In the genomic region with DNA sequence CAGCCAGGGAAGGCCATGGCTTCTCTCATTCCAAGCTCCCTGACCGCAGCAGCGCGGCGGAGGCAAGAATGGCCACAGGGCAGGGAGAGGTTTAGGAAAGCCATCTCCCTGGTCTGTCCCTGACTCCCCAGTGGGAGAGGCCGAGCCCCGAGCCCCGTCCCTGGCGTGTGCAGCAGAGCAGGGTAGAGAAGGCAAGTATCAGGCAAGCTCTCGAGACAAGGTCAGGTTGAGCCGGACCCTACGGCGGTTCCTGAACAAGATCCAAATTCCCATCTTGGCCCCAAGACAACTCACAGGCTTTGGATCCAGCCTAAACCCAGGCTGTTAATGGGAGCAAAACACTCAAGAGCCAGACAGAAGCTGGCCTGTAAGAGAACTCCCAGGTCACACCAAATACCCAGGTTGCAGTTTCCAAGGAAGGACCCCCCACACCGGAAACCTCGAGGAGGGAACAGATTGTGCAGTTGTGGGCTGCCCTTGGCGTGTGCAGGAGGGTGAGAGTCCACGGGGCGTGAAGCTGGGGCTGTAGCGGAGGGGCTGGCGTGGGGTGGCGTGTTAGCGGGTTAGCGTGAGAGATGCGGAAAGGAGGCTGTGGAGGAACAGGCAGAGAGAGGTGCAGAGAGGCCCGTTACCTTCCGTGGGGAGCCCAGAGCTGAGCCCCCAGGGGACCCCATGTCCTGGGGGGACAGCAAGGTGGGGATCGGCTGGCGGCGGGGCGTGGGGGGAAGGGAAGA, we compare ENCODE assay signal across 23 mouse cellular contexts. TPM values are rescaled to one million over a fixed set of nuclear protein-coding genes. Genes with fewer than 3 reads are reported as not detected.
DNase-seq lines count a peak whose midpoint lies in the region; ATAC-seq and TF ChIP-seq lines count a peak whose summit lies in the region.
"Had no signal": no experiment of that assay in that cellular context is flagged by ENCODE, and none has a peak within 500 bp of the region (broad histone marks: within the 10 kb centered on the region; RNA-seq: fewer than 3 reads in every experiment).

No protein-coding gene starts in this region.

- H3K27me3 ChIP-seq in forebrain, embryonic 10.5 days (ENCODE audit: poor library complexity, severe bottlenecking) = peaks cover 15% of the 10 kb centered on the region
- H3K27me3 ChIP-seq in forebrain, embryonic 13.5 days = no peaks in the 10 kb centered on the region
- H3K27me3 ChIP-seq: hindbrain, embryonic 15.5 days; neural tube, embryonic 13.5 days; stomach, embryonic 15.5 days had no signal

- no peak for ATAC-seq in forebrain, embryonic 13.5 days

- DNase-seq in adrenal gland, adult (ENCODE audit: inconsistent age in 2 of 2, low spot score in 1 of 2) = peak; percentile 60 to 74
- DNase-seq in adrenal gland, postnatal 25 days = no peak
- DNase-seq in forebrain, embryonic 10.5 days (ENCODE audit: extremely low spot score, low spot score) = no peak
- no peak for DNase-seq in ES-E14 (ENCODE audit: low read depth, low spot score)
- peak; percentile 53 for DNase-seq in kidney, postnatal 10 days
- DNase-seq in thymus, postnatal 0 days (ENCODE audit: low spot score) = no peak
- DNase-seq in layer of hippocampus, adult 9-11 months = no peak
- DNase-seq: embryo, embryonic 11 days; gastrocnemius, postnatal 25 days; heart, postnatal 14 days; liver, embryonic 13.5 days; lung, postnatal 10 days; right cerebral cortex, adult 18-20 months; spleen, adult 18-20 months had no signal

- 89% methylated on average over 29 of the region's 29 CpGs for WGBS in forebrain, embryonic 10.5 days
- 88% methylated on average over 29 of the region's 29 CpGs for WGBS in forebrain, embryonic 13.5 days

- H3K4me3 ChIP-seq in forebrain, embryonic 10.5 days = no peak overlapping the region
- no peak overlapping the region for H3K4me3 ChIP-seq in forebrain, embryonic 13.5 days
- H3K4me3 ChIP-seq in ES-E14 (ENCODE audit: insufficient read depth in 1 of 2, low read depth in 1 of 2, low read length in 2 of 2, poor library complexity in 1 of 2, severe bottlenecking in 1 of 2) = peak overlapping the region; percentile 43 to 45; a peak in 3 of 4 replicates
- H3K4me3 ChIP-seq: erythroblast, embryonic 14.5 days; hindbrain, embryonic 15.5 days; liver, embryonic 13.5 days; neural tube, embryonic 13.5 days; stomach, embryonic 15.5 days had no signal

- H3K9ac ChIP-seq in forebrain, embryonic 13.5 days = no peak overlapping the region
- peak overlapping the region; percentile 26 for H3K9ac ChIP-seq in ES-E14 (ENCODE audit: insufficient read depth, low read depth, low read length, poor library complexity, severe bottlenecking)
- H3K9ac ChIP-seq: hindbrain, embryonic 15.5 days; liver, embryonic 13.5 days; neural tube, embryonic 13.5 days; stomach, embryonic 15.5 days had no signal

- H3K4me1 ChIP-seq in forebrain, embryonic 10.5 days = peaks cover 45% of the 10 kb centered on the region
- H3K4me1 ChIP-seq in forebrain, embryonic 13.5 days = peaks cover 12% of the 10 kb centered on the region
- peaks cover 5 to 19% of the 10 kb centered on the region in 2 experiments; a peak in 1 of 4 replicates for H3K4me1 ChIP-seq in ES-E14 (ENCODE audit: control insufficient read depth in 2 of 2, insufficient read depth in 2 of 2, low read length in 2 of 2, poor library complexity in 1 of 2)
- H3K4me1 ChIP-seq: liver, embryonic 13.5 days had no signal

- peak overlapping the region; percentile 25 for H3K27ac ChIP-seq in forebrain, embryonic 10.5 days
- H3K27ac ChIP-seq in forebrain, embryonic 13.5 days = no peak overlapping the region
- H3K27ac ChIP-seq in ES-E14 (ENCODE audit: insufficient read depth, low read depth, low read length, poor library complexity, severe bottlenecking) = no peak overlapping the region
- H3K27ac ChIP-seq: hindbrain, embryonic 15.5 days; liver, embryonic 13.5 days; neural tube, embryonic 13.5 days; stomach, embryonic 15.5 days had no signal

- H3K36me3 ChIP-seq in forebrain, embryonic 10.5 days (replicated peaks) = peaks cover 87% of the 10 kb centered on the region
- peaks cover 95% of the 10 kb centered on the region for H3K36me3 ChIP-seq in forebrain, embryonic 13.5 days (ENCODE audit: poor library complexity, severe bottlenecking)
- H3K36me3 ChIP-seq in ES-E14 (ENCODE audit: control insufficient read depth, insufficient read depth, low read length, poor library complexity, severe bottlenecking) = peaks cover 22% of the 10 kb centered on the region; the same call in 1 of the 2 replicates
- H3K36me3 ChIP-seq: liver, embryonic 13.5 days; stomach, embryonic 15.5 days had no signal

- in situ Hi-C loops in ES-E14 (cut with MboI; ENCODE audit: low sequenced_read_pairs in 2 of 2, unreplicated experiment in 2 of 2) = no loop called here

- H3K9me3 ChIP-seq in forebrain, embryonic 10.5 days = no peaks in the 10 kb centered on the region
- H3K9me3 ChIP-seq in forebrain, embryonic 13.5 days (replicated peaks) = no peaks in the 10 kb centered on the region
- no peaks in the 10 kb centered on the region for H3K9me3 ChIP-seq in ES-E14 (ENCODE audit: control insufficient read depth, insufficient read depth, low read depth, low read length)
- H3K9me3 ChIP-seq: hindbrain, embryonic 15.5 days; liver, embryonic 13.5 days; neural tube, embryonic 13.5 days; stomach, embryonic 15.5 days had no signal

- H3K4me2 ChIP-seq in forebrain, embryonic 13.5 days = no peak overlapping the region
- H3K4me2 ChIP-seq: hindbrain, embryonic 15.5 days; liver, embryonic 13.5 days; neural tube, embryonic 13.5 days; stomach, embryonic 15.5 days had no signal

TF ChIP-seq in ES-E14, 5 proteins besides CTCF, POLR2A, EP300 and RAD21:
- TF ChIP-seq HCFC1 (IDR thresholded peaks at IDR 0.05; ENCODE audit: borderline replicate concordance, insufficient read depth, low read length) (no peak), ZC3H11A (IDR thresholded peaks at IDR 0.05; ENCODE audit: borderline replicate concordance, low read depth, low read length) (no peak), MAFK (IDR thresholded peaks at IDR 0.05; ENCODE audit: insufficient read depth, low read depth, low read length) (no peak), CHD2 (IDR thresholded peaks at IDR 0.05; ENCODE audit: low read depth, low read length) (no peak), ZNF384 (IDR thresholded peaks at IDR 0.05; ENCODE audit: low read depth, low read length) (no peak)
TF ChIP-seq in ES-E14: peak in this region for 0.

RNA-seq across cellular contexts. Expression of a gene that starts 21.8 kb away (rescaled TPM):
- total RNA-seq in adrenal gland, postnatal 25 days (2021) = not detected in 2 replicates
- polyA plus RNA-seq in forebrain, embryonic 10.5 days (2016; fragmentation: Nextera tagmentation; extraction: Ambion mirVana) = 0.30 and 0.41 TPM in 2 replicates
- polyA plus RNA-seq in forebrain, embryonic 13.5 days (2015; fragmentation: Nextera tagmentation; extraction: Ambion mirVana) = 0.46 and 1.0 TPM in 2 replicates
- 0.36 and 0.63 TPM in 2 replicates for total RNA-seq in ES-E14 (2012; rRNA removed)
- polyA plus RNA-seq in thymus, postnatal 0 days (2015; fragmentation: Nextera tagmentation; extraction: Ambion mirVana) = 0.09 and 0.12 TPM in 2 replicates
- total RNA-seq: gastrocnemius, postnatal 25 days; heart, postnatal 14 days; megakaryocyte-erythroid progenitor cell, adult 5-6 weeks; monocyte, adult 5-6 weeks had no signal
- polyA plus RNA-seq: erythroblast, embryonic 14.5 days; large intestine, adult 2 months; limb, embryonic 11.5 days had no signal

RNA-seq across cellular contexts. Expression of a gene that starts 54.1 kb away (rescaled TPM):
- 9.8 and 9.9 TPM in 2 replicates for total RNA-seq in adrenal gland, postnatal 25 days (2021)
- polyA plus RNA-seq in forebrain, embryonic 10.5 days (2016; fragmentation: Nextera tagmentation; extraction: Ambion mirVana) = 0.91 and 1.1 TPM in 2 replicates
- 5.6 and 6.4 TPM in 2 replicates for polyA plus RNA-seq in forebrain, embryonic 13.5 days (2015; fragmentation: Nextera tagmentation; extraction: Ambion mirVana)
- 2.4 and 4.1 TPM in 2 replicates for total RNA-seq in ES-E14 (2012; rRNA removed)
- polyA plus RNA-seq in thymus, postnatal 0 days (2015; fragmentation: Nextera tagmentation; extraction: Ambion mirVana) = 0.05 and 0.06 TPM in 2 replicates
- total RNA-seq: megakaryocyte-erythroid progenitor cell, adult 5-6 weeks had no signal
- polyA plus RNA-seq: erythroblast, embryonic 14.5 days; liver, embryonic 13.5 days had no signal

Comparison
In these comparisons a context has a peak if more than half of its experiments do, and no peak if none do; other contexts are left out.
1. DNase-seq: peak in adrenal gland, adult (2 of 2) and kidney, postnatal 10 days (single experiment); none in adrenal gland, postnatal 25 days (single experiment), forebrain, embryonic 10.5 days (single experiment), ES-E14 (single experiment), thymus, postnatal 0 days (single experiment) and layer of hippocampus, adult 9-11 months (single experiment).
2. H3K4me3 ChIP-seq: peak in ES-E14 (2 of 2); none in forebrain, embryonic 10.5 days (single experiment) and forebrain, embryonic 13.5 days (single experiment).